Mouse (Mus musculus) CD4-positive, CD25-positive, alpha-beta regulatory T cell, adult 4 months (primary cell): ENCODE measurements at regions not wholly inside any gene's neighbourhood (a gene's known extent, or its start where the extent isn't known, plus 50 kb on each side); places are given as distances from the start of the nearest gene placed in this dataset.
A peak's percentile ranks its signal among the peaks of the same experiment; 100 is the strongest.
"Not testable (repeated sequence)": the region's sequence is repeated elsewhere in the genome, so short reads cannot be mapped to it uniquely, and the experiment has no call there.

Source experiments
- ATAC-seq: one replicate; pipeline ENCODE4 v1.8.0; 2017

- ATAC-seq, result no peak
These were observed 145.7 kb downstream of the Cand1 start for GRCm38 (mm10) chr10:119094166-119094565.

GRCm38 (mm10) chr10:119087886-119088285, 152.0 kb downstream of the Cand1 start:
- no peak for ATAC-seq

- no peak for ATAC-seq
These were observed 152.7 kb downstream of the Cand1 start for GRCm38 (mm10) chr10:119087071-119087665.

- ATAC-seq, result no peak
These were observed 153.4 kb downstream of the Cand1 start for GRCm38 (mm10) chr10:119086450-119086849.

GRCm38 (mm10) chr10:119083431-119083830, 156.4 kb downstream of the Cand1 start:
- peak; percentile 56 for ATAC-seq

GRCm38 (mm10) chr10:119082861-119083260, 157.0 kb downstream of the Cand1 start:
- ATAC-seq, result no peak

- ATAC-seq, result not testable (repeated sequence)
These were observed 158.1 kb downstream of the Cand1 start for GRCm38 (mm10) chr10:119081766-119082165.

- ATAC-seq, result no peak
These were observed 163.7 kb downstream of the Cand1 start for GRCm38 (mm10) chr10:119076100-119076566.

GRCm38 (mm10) chr10:119074887-119075286, 165.0 kb downstream of the Cand1 start:
- no peak for ATAC-seq

- ATAC-seq, result no peak
These were observed 165.9 kb downstream of the Cand1 start for GRCm38 (mm10) chr10:119073991-119074390.

GRCm38 (mm10) chr10:119069410-119069809, 170.4 kb downstream of the Cand1 start:
- ATAC-seq, result no peak

- no peak for ATAC-seq
These were observed 172.0 kb downstream of the Cand1 start for GRCm38 (mm10) chr10:119067838-119068237.

GRCm38 (mm10) chr10:119067366-119067765, 172.5 kb downstream of the Cand1 start:
- no peak for ATAC-seq

GRCm38 (mm10) chr10:119065974-119066373, 173.9 kb downstream of the Cand1 start:
- peak; percentile 94 for ATAC-seq

- peak; percentile 65 for ATAC-seq
These were observed 174.6 kb downstream of the Cand1 start for GRCm38 (mm10) chr10:119065133-119065817.

GRCm38 (mm10) chr10:119064218-119064617, 175.6 kb downstream of the Cand1 start:
- no peak for ATAC-seq

- no peak for ATAC-seq
These were observed 176.6 kb downstream of the Cand1 start for GRCm38 (mm10) chr10:119063209-119063699.

GRCm38 (mm10) chr10:119061958-119062599, 177.8 kb downstream of the Cand1 start:
- ATAC-seq, result no peak

- ATAC-seq, result no peak
These were observed 178.5 kb downstream of the Cand1 start for GRCm38 (mm10) chr10:119061349-119061850.

- no peak for ATAC-seq
These were observed 181.3 kb downstream of the Cand1 start for GRCm38 (mm10) chr10:119058493-119059020.

GRCm38 (mm10) chr10:119055199-119055785, 184.6 kb downstream of the Cand1 start:
- no peak for ATAC-seq
